Mouse (Mus musculus) lung, postnatal 4 days (tissue): ENCODE data around the gene Ermap.

Experiments used
- DNase-seq, 2 experiments: peaks; one replicate each; pipeline ENCODE4 v3.0.0; 2021

Gene Ermap

DNA sequence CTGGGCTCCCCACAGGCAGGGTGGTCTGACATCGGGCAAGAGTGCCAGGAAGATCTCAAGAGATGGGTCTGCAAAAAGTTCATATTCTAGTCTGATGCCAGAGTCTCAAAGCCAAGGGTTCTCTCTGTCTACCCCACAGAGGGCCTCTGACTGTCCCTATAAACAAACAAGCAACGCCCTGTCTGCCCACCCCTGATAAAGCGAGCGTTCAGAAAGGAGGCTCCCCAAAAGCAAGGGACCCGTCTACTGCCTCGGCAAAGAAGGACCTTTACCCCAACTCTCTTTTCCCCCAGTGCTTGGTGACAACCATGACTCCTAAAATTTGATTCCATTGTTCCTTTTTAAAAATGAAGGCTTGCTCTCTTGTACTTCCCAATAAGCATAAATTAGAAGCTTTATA is at the start of gene Ermap:
Gene Ermap (minus strand): TSS at position 148 of the 400 bp plus-strand sequence.
- no peak for DNase-seq

DNA sequence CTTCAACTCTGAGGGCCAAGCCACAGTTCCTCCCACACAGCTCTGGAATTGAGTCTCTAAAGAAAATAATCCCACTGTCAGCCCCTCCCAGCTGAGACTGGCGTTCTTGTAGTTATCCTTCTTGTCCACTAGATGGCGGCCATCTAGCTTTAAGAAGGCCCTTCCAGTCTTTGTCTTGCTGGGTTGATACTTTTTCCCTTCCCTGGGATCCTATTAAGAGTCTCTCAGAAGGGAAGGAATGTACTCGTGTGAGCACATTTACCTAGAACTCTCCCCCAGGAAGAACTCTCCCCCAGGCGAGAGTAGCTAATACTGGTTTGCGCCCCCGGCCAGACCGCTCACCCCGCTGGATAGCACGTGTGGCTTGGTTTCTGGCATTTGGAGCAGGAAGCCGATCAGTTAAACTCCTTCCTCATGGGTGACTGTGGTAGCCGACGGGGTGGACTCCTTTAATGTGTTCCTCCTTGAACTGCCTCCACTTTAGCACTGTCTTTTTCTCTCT is 49.4 kb upstream of the Ermap start:
- peak in 1 of 2 experiments; percentile 53 for DNase-seq

DNA sequence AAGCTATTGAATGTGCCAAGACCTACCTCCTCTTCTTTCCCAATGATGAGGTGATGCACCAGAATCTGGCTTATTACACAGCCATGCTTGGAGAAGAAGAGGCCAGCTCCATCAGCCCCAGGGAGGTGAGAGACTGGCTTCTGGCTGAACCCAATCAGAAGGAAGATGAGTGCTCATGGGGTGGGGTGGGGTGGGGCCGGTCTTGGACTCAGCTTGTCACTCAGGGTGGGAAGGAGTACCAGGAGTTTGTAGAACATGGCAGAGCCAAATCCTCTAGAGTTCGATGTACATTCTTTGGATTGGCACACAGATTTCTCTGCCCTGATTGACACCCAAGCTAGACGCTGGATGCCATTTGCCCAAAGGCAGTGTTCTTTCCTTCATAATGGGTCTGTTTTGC is 48.9 kb upstream of the Ermap start:
- DNase-seq, result no peak

DNA sequence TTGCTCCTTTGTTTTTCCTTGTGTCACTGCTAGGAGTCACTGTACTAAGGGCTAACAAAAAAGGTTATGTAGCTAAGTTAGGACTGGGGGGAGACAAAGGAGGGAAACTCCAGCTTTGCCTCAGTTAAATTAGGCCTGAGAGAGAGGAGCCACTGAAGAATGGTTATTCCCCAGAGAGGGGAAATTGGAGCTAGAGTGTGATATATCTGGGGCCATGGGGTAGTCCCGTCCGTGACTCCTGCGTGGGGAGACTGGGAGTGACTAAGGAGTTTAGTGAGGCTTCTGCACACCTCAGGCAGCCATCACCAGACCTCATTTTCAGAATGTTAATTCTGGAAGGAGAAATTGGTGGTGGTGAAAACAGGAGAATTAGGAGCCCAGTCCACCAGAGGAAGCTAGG is 44.5 kb upstream of the Ermap start:
- no peak for DNase-seq

DNA sequence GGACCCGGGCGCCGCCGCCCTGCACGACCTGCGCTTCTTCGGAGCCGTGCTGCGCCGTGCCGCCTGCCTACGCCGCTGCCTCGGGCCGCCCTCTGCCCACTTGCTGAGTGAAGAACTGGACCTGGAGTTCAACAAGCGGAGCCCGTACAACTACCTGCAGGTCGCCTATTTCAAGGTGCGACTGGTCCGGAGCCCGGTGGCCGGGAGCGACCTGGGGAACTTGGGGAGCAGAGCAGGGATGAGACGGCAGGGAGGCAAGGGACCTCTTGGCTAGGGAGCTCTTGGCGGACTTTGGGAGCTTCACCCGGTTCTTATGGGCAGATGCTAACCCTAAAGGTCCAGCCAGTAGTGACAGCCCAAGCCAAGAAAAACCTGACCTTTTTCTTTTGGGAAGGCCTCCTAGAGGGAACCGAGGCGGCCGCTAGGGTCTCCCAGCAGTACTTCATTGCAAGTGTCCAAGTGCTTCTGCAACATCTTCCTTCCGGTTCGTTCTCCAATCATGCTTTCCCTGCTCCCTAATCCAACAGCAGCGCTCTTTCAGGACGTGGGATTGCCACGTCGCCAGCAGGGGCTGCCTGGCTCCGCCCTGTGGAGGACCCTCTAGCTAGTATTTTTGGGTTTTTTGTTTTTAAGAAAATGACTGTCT is 43.6 kb upstream of the Ermap start:
- DNase-seq, result peak; percentile 54 to 65

DNA sequence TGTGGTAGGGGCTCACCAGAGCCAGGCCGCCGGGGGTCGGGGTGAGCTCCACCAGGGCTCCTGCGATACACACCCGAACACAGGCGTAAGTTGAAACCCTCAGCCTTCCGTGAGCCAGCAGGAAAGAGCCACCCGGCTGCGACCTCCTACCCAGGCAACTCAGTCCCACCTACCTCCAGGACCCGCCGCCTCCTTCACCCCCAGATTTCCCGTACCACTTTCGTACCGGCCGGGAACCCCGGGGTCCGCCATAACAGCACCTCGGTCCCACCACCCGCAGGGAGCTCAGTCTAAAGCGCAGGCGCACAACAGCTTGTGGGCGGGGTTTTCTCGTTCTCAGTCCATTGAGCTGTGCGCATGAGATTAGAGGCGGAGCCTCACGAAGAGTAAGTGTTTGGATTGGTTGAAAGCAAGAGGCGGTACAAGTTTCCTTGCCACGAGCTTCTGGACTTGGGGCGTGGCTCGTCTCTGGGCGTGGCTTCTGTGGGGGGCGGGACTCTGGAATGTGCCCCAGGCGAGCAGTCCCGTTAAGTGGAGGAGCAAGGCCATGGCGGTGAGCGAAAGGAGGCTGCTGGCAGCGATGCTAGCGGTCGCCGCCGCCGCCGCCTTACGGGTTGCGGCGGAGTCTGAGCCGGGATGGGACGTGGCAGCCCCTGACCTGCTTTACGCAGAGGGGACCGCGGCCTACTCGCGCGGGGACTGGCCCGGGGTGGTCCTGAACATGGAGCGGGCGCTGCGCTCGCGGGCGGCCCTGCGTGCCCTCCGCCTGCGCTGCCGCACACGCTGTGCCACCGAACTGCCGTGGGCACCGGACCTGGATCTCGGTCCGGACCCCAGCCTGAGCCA is 42.8 kb upstream of the Ermap start, which contains the start of the genes AU022252 and P3h1:
Gene AU022252 (minus strand): TSS at position 303 of the 846 bp plus-strand sequence.
Gene P3h1 (plus strand): TSS at position 506 of the 846 bp plus-strand sequence.
- peak; percentile 99 for DNase-seq

DNA sequence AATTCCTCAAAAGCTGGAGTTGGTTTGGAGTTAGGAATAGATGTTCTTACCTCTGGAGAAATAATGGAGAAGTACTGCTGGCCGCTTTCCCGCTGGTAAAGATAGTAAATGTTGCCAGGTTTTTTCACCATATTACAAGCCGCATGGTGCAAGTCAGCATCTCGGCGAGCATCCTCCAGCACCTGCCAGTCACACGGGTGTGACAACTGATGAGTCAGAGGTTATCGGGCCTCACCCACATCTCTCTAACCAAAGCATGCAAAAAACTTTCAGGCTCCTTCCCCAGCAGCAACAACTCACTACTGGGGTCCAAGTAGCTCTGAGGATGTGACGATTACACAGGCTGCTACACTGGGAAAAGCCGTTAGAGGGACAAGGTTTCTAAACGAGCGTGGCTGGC is 36.9 kb upstream of the Ermap start:
- no peak for DNase-seq

DNA sequence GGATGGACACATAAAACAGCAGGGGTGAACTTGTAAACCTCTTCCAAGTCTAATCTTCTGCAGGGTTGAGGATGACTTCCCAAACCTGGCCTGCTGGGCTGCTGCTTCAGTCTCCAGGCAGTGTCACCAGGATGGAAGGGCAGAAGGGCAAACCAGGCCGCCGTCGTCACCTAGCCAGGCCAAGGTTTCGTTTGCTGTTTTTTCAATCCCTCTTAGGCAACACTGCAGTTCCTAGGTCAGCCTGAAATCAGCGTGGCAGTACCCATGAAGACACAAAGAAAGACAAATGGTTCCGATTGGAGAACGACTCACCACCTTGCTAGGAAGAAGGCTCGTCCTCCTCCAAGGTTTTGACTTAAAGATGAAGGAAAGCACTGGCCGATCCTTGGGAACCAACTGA is 35.9 kb upstream of the Ermap start:
- DNase-seq, result no peak

DNA sequence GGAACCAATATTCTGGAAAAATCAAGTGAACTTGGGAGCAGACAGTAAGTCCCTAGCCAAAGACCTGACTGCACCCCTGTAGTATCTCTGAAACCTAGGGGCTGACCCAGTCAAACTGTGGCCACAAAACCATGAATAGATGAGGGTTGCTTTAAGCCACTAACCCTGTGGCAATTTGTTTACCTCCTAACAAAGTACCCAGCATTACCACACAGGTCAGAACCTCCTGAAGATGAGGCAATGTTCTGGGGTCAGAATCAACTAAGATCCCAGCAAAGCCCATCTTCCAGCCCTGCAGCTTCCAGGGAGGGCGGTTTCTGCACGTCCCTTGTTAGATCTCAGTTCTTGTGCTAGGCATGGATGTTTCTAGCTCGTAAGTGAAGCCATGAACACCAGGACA is 34.7 kb upstream of the Ermap start:
- no peak for DNase-seq

DNA sequence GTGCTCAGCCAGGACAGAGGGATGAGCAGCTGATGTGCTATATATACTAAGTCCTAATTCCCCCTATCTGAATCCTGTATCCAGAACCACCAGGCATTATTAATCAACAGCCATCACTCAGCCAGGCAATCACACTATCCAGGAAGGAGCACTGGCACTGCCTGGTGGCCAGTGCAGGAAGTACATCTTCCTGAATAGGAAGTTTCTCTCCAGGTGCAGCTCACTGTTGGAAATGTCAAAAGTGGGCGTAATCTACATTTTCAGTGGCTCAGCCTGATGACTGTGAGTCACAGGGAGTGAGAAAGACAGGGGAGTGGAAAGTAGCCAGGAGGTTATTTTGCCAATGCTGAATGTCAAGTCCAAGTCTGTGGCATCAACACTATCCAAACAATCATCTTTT is 33.9 kb upstream of the Ermap start:
- DNase-seq, result peak in 1 of 2 experiments; percentile 25

DNA sequence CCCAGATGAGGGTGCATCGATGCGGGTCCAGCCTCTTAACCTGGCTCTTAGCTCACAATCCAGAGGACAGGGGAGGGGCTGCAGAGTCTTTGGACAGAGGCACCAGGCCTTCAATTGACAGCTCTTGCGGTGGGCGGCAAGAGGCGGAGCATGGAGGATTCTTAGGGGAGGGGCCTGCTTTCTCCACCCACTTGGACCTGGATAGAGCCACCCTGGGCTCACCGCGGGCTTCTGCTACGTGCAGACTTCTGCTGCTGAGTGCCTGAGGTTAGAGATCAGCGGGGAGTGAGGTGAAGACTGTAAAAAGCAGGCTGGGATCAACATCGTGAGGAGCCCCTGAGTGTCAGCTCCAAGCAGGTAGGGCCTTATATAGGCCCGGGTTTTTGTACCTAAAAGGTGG is 28.4 kb upstream of the Ermap start, which contains the start of gene Tmem269:
Gene Tmem269 (minus strand): TSS at position 49 of the 400 bp plus-strand sequence.
- no peak for DNase-seq

DNA sequence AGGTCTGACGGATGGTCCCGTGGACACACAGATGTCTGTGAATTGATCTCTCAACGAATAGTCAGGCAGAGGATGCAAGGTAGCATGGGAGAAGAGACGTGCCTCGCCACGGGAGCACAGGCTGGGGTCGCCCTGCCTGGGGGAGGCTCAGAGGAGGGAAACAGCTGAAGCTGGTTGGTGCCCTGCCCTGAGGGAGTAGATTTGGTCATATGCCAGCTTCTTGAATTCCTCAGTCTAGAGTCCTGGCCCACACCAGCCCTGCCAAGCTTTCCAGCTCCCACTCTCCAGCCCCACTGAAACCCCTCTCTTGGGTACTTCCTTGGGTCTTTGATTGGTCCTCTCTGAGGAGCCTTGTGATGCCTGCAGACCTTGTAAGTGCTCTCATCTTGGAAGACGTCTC is 26.9 kb upstream of the Ermap start:
- DNase-seq, result no peak

DNA sequence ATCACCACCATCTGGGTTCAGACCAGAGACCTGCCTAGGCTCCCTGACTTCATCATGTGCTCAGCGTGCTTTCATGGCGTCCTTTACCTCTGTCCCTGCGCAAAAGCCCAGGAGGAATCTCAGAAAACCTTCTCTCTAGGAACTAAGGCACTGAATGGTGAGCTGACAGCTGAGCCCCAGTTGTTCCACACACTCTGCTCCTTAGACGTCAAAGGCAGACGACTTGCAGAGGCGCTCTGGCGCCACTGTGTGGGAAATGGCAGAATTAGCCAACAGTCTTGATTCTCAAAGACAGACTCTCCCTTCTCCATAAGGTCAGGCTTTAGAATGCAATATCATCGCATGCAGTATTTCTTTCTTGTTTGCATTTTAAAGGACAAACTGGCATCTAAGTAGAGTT is 14.9 kb upstream of the Ermap start:
- DNase-seq, result peak; percentile 55 to 71

DNA sequence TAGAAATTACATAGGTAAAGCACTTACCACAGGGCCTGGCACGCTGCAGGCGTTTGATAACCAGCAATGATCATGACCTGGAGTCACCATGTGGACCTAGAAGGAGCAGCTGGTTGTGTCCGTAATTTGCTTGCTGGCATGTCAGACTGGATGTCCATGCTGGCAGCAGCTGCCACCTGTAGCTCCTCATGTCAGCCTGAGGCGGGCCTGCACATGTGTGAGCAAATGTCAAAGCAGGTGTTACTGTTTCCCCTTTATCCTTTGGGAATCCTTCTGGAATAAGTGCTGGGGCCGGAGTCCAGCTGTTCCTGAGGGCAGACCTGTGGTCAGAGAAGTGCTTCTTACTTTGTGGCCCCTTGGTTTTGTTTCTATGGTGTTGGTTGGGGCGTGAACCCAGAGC is 8.3 kb upstream of the Ermap start:
- DNase-seq, result no peak

DNA sequence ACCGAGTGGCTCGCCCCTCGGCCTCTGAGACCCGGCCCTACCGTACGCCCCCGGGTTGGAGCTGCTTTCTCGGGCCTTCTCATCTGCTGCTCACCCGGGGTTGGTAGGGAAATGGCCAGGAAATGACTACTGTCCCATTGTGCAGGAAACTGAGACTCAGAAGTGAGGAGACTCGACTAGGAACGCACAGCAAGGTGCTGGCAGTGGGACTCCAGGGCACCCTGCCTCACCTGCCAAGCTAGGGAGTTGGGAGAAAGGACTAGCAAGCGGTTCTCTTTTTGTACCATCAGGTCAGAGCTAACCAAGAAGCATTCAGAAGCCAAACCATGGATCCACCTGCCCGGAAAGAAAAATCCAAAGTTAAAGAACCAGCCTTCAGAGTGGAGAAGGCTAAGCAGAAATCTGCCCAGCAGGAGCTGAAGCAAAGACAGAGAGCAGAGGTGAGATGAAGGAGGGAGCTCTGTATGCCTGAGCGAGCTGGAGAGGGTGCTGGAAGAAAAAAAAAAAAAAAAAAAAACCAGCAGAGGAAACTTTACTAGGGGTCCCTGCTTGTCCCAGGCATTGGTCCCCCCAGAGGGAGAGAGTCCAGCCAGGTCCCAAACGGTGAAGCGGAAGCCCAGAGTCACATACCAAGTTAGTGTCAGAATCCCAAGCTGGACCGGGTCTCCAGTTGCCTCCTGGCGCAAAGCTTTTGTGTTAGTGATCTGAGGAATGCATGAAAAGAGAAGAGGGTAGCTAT is 5.9 kb upstream of the Ermap start:
- DNase-seq, result no peak

DNA sequence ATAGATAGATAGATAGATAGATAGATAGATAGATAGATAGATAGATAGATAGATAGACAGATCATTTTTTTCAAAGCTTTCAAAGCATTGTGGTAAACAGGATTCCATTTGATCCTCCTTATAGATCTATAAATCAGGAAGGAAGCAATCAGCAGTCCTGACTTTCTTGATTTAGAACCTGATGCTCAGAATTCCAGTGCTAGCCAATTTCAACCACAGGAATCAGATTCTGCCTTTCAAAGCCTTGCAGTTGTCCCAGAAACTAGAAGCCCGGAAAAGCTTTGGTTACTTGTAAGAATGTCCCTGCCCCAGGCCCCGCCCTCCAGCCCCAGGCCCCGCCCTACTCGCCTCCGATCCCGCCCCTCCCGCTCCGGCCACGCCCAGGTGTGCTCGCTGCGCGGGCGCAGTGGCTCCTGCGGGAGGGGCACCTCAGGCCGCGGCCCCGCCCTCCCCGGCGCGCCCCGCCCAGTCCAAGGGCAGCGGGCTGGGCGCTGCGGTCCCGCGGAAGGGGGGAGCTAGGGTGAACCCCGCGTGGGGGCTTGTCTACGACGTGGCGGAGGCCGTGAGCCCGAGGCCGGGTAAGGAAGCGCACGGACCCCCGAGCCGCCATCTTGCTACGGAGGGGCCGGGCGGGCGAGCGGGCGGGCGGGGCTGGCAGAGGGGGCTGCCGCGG is 5.2 kb upstream of the Ermap start, which contains the start of gene Svbp:
Gene Svbp (plus strand): TSS at position 398 of the 673 bp plus-strand sequence.
- peak; percentile 92 for DNase-seq

DNA sequence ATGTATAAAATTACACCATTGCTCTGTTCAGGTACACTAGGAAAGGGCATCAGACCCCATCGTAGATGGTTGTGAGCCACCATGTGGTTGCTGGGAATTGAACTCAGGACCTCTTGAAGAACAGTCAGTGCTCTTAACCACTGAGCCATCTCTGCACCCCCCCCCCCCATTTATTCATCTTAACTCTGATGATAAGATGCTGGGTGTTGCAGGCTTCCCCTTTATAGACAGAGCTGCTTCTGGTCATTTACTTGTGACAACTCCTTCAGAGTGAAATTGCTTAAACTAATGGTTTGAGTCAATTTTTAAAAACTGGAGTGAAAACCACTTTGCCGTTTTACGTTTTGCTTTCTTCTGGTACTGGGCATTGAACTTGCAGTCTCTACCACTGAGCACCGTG is 2.9 kb upstream of the Ermap start:
- no peak for DNase-seq

DNA sequence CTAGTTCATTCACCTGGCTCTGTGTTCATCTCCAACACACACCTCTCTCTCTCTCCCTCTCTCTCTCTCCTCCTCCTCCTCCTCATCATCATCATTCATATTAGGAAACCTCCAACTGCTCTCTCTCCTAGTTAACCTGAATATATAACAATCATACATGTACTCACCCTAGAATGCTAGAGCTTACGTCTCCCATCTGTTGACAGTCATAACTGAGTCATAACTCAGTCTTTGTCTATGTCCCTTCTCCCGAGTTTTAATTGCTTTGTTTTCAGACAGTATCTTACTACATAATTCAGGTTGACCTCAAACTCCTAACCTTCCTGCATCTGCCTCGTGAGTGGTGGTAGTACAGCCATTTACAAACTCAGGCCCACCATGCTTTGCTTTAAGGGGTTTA is 1.5 kb upstream of the Ermap start:
- DNase-seq, result no peak

DNA sequence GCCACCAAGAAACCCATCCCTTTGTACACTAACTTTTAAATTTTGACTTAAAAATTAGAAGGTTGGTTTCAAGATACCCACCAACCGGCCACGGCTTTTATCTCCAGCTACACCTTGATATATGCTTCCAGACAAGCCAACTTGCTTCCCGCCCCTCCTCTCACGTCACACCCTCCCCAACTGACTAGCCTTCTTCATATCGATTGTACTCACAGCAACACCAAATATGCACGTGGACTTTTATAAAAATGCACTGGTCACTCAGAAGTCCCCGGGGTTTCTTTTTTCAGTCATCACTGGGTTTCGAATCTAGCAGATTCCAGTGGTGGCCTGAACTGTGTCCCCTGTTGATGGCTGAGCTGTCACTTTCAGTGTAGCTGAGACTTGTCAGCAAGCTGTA is 807 bp upstream of the Ermap start:
- no peak for DNase-seq

DNA sequence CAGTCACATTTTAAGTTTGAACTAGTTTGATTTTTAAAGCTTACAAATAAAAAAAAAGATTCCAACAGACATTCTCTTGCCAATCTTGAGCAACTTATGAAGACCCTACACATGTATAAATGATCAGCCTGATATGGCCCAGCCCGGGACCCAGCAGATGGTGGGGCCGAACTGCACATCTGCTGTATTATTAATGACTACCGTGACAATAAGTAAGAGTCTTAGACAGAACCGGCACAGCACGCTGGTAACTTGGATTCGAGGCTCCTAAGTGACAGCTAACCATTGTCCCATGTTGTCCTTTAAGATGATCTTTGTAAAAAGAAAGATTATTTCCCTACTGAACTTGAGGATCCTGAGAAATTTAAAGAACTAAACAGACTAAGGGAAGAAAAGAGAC is 419 bp downstream of the Ermap start:
- no peak for DNase-seq

DNA sequence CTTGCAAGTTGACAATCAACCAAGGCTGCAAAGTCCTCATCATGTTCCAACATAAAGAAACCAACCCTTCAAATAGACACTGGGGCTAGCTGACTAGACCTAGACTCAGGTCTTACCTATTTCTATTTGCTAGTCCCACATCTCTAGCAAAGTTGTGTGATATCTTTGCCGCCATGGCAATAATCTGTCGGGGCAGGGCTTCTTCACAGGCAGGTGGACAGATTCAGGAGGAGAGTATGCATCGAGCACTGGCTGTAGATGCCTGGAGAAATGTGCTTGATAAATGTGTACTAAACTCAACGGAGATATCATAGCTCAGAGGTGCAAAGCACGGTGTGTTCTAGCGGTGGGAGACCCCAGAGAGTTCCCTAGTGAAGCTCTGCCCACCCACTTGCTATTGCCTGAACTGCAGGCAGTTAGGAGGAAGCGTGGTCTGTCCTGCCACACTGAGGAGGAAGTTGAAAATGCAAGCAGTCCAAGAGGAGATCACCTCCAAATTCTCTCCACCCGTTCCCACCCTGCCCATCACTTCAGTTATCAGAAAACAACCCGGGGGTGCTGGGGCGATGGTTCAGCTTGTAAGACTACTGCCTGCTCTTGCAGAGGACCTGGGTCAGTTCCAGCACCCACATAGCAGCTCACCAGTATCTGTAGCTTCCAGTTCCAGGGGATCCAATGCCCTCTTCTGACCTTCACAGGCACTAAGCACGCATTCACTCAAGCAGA is 1.6 kb downstream of the Ermap start:
- DNase-seq, result no peak

DNA sequence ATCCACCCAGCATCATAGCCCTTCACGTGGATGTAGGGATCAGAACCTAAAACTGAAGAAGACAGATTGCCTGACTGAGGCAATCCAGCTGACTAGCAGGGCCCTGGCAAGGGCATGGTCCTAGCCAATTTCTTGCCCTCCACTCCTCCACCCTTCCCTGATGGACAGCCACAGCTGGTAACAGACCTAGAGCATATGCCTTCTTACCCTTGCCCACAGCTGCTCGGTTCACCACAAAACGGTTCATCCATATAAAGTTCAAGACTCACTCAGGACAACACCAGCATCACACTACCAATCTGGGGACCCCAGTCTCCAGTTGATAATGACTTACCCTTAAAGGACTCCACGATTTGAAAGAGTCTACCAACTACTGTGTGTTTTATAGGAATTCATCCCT is 4.0 kb downstream of the Ermap start:
- no peak for DNase-seq
